Mouse (Mus musculus): ENCODE measurements around the gene Slamf9. TPM values are rescaled to one million over a fixed set of nuclear protein-coding genes. Genes with fewer than 3 reads are reported as not detected.
A peak's percentile ranks its signal among the peaks of the same experiment; 100 is the strongest.

Gene Slamf9
- 0.32 and 1.0 TPM in 2 replicates for polyA plus RNA-seq (2014; fragmentation: Nextera tagmentation; extraction: Ambion mirVana)

GRCm38 (mm10) chr1:172475054-172475741, at the start of gene Slamf9:
Slamf9 (plus strand) TSS chr1:172475358.
- Histone ChIP-seq H3K4me3 (ENCODE audit: low read depth, low read length) (no peak within 1 kb of the TSS), H3K27ac (ENCODE audit: low read depth) (no peak within 1 kb of the TSS), H3K4me1 (ENCODE audit: insufficient read depth) (no peaks in the 10 kb centered on the region), H3K27me3 (ENCODE audit: insufficient read depth, low read length) (no peaks in the 10 kb centered on the region), H3K36me3 (ENCODE audit: insufficient read depth) (no peaks in the 10 kb centered on the region), H3K9ac (no peak within 1 kb of the TSS), H3K9me3 (ENCODE audit: low read depth, low read length) (no peaks in the 10 kb centered on the region), H3K4me2 (no peak within 1 kb of the TSS)
- TF ChIP-seq CTCF (IDR thresholded peaks at IDR 0.05; ENCODE audit: low read depth) = no peak
- ATAC-seq (ENCODE audit: insufficient read depth) = peak; percentile 38; the same call in 1 of the 2 replicates
- 39% methylated on average over 7 of the region's 7 CpGs for WGBS
- peak; percentile 52 for DNase-seq

- Histone ChIP-seq H3K36me3 (ENCODE audit: insufficient read depth) (no peaks in the 10 kb centered on the region), H3K27ac (ENCODE audit: low read depth) (no peak overlapping the region), H3K4me1 (ENCODE audit: insufficient read depth) (no peaks in the 10 kb centered on the region; the same call in 1 of the 2 replicates), H3K9ac (no peak overlapping the region), H3K4me2 (no peak overlapping the region), H3K27me3 (ENCODE audit: insufficient read depth, low read length) (no peaks in the 10 kb centered on the region; the same call in 1 of the 2 replicates), H3K4me3 (ENCODE audit: low read depth, low read length) (no peak overlapping the region), H3K9me3 (ENCODE audit: low read depth, low read length) (no peaks in the 10 kb centered on the region)
- WGBS = 67% methylated on average over 1 of the region's 1 CpGs
- DNase-seq = no peak
- TF ChIP-seq CTCF (IDR thresholded peaks at IDR 0.05; ENCODE audit: low read depth) = no peak
- ATAC-seq (ENCODE audit: insufficient read depth) = no peak
These were observed 48.7 kb upstream of the Slamf9 start for GRCm38 (mm10) chr1:172426419-172426818.

GRCm38 (mm10) chr1:172427841-172428240, 47.3 kb upstream of the Slamf9 start:
- no peak for TF ChIP-seq CTCF (IDR thresholded peaks at IDR 0.05; ENCODE audit: low read depth)
- no peak for ATAC-seq (ENCODE audit: insufficient read depth)

GRCm38 (mm10) chr1:172428614-172429013, 46.5 kb upstream of the Slamf9 start:
- WGBS = 32% methylated on average over 1 of the region's 1 CpGs

More at GRCm38 (mm10) chr1:172427841-172428240, 47.3 kb upstream of the Slamf9 start:
- DNase-seq = no peak
- no peaks in the 10 kb centered on the region for H3K9me3 ChIP-seq (ENCODE audit: low read depth, low read length)
- H3K9ac ChIP-seq = no peak overlapping the region
- H3K4me1 ChIP-seq (ENCODE audit: insufficient read depth) = peaks cover 5% of the 10 kb centered on the region; the same call in 1 of the 2 replicates
- no peak overlapping the region for H3K4me3 ChIP-seq (ENCODE audit: low read depth, low read length)
- 82% methylated on average over 3 of the region's 3 CpGs for whole genome bisulfite sequencing
- no peak overlapping the region for H3K4me2 ChIP-seq
- no peak overlapping the region for H3K27ac ChIP-seq (ENCODE audit: low read depth)
- no peaks in the 10 kb centered on the region for H3K36me3 ChIP-seq (ENCODE audit: insufficient read depth)
- no peaks in the 10 kb centered on the region; the same call in 1 of the 2 replicates for H3K27me3 ChIP-seq (ENCODE audit: insufficient read depth, low read length)

GRCm38 (mm10) chr1:172430731-172431220, 44.4 kb upstream of the Slamf9 start:
- no peak for TF ChIP-seq CTCF (IDR thresholded peaks at IDR 0.05; ENCODE audit: low read depth)
- no peaks in the 10 kb centered on the region; the same call in 1 of the 2 replicates for H3K27me3 ChIP-seq (ENCODE audit: insufficient read depth, low read length)
- H3K4me1 ChIP-seq (ENCODE audit: insufficient read depth) = peaks cover 6% of the 10 kb centered on the region; the same call in 1 of the 2 replicates
- H3K9me3 ChIP-seq (ENCODE audit: low read depth, low read length) = no peaks in the 10 kb centered on the region
- no peak overlapping the region for H3K9ac ChIP-seq
- H3K4me3 ChIP-seq (ENCODE audit: low read depth, low read length) = no peak overlapping the region
- no peak overlapping the region for H3K27ac ChIP-seq (ENCODE audit: low read depth)
- no peak overlapping the region for H3K4me2 ChIP-seq
- no peak for ATAC-seq (ENCODE audit: insufficient read depth)
- H3K36me3 ChIP-seq (ENCODE audit: insufficient read depth) = no peaks in the 10 kb centered on the region
- WGBS = 50% methylated on average over 9 of the region's 9 CpGs
- DNase-seq = no peak

More at GRCm38 (mm10) chr1:172428614-172429013, 46.5 kb upstream of the Slamf9 start:
- H3K36me3 ChIP-seq (ENCODE audit: insufficient read depth) = no peaks in the 10 kb centered on the region
- peaks cover 6% of the 10 kb centered on the region; the same call in 1 of the 2 replicates for H3K4me1 ChIP-seq (ENCODE audit: insufficient read depth)
- no peak overlapping the region for H3K27ac ChIP-seq (ENCODE audit: low read depth)
- H3K9ac ChIP-seq = no peak overlapping the region
- H3K4me3 ChIP-seq (ENCODE audit: low read depth, low read length) = no peak overlapping the region
- no peak overlapping the region for H3K4me2 ChIP-seq
- no peak for DNase-seq
- no peak for TF ChIP-seq CTCF (IDR thresholded peaks at IDR 0.05; ENCODE audit: low read depth)
- no peaks in the 10 kb centered on the region for H3K9me3 ChIP-seq (ENCODE audit: low read depth, low read length)
- ATAC-seq (ENCODE audit: insufficient read depth) = no peak
- no peaks in the 10 kb centered on the region; the same call in 1 of the 2 replicates for H3K27me3 ChIP-seq (ENCODE audit: insufficient read depth, low read length)

GRCm38 (mm10) chr1:172431836-172432586, 43.1 kb upstream of the Slamf9 start:
- WGBS = 9% methylated on average over 4 of the region's 4 CpGs
- no peaks in the 10 kb centered on the region for H3K9me3 ChIP-seq (ENCODE audit: low read depth, low read length)
- H3K4me1 ChIP-seq (ENCODE audit: insufficient read depth) = peaks cover 6% of the 10 kb centered on the region; the same call in 1 of the 2 replicates
- H3K4me3 ChIP-seq (ENCODE audit: low read depth, low read length) = no peak overlapping the region
- H3K27ac ChIP-seq (ENCODE audit: low read depth) = no peak overlapping the region
- H3K4me2 ChIP-seq = no peak overlapping the region
- no peaks in the 10 kb centered on the region for H3K27me3 ChIP-seq (ENCODE audit: insufficient read depth, low read length)
- no peaks in the 10 kb centered on the region for H3K36me3 ChIP-seq (ENCODE audit: insufficient read depth)
- no peak overlapping the region for H3K9ac ChIP-seq
- ATAC-seq (ENCODE audit: insufficient read depth) = peak; percentile 82
- TF ChIP-seq CTCF (IDR thresholded peaks at IDR 0.05; ENCODE audit: low read depth) = no peak
- DNase-seq = peak; percentile 54

- ATAC-seq (ENCODE audit: insufficient read depth) (no peak), DNase-seq (no peak)
- H3K4me1 ChIP-seq (ENCODE audit: insufficient read depth) = peaks cover 6% of the 10 kb centered on the region; the same call in 1 of the 2 replicates
- no peak for TF ChIP-seq CTCF (IDR thresholded peaks at IDR 0.05; ENCODE audit: low read depth)
- H3K9me3 ChIP-seq (ENCODE audit: low read depth, low read length) = no peaks in the 10 kb centered on the region
- H3K4me2 ChIP-seq = no peak overlapping the region
- no peak overlapping the region for H3K4me3 ChIP-seq (ENCODE audit: low read depth, low read length)
- H3K27ac ChIP-seq (ENCODE audit: low read depth) = no peak overlapping the region
- no peaks in the 10 kb centered on the region for H3K27me3 ChIP-seq (ENCODE audit: insufficient read depth, low read length)
- H3K9ac ChIP-seq = no peak overlapping the region
- 62% methylated on average over 3 of the region's 3 CpGs for WGBS
- no peaks in the 10 kb centered on the region for H3K36me3 ChIP-seq (ENCODE audit: insufficient read depth)
These were observed 42.6 kb upstream of the Slamf9 start for GRCm38 (mm10) chr1:172432587-172432955.
